Mouse (Mus musculus) embryo, embryonic 10.5 days (tissue): ENCODE data around the gene S100a9.

Experiments used
- DNase-seq: peaks from one replicate; pipeline ENCODE4 v3.0.0-alpha.2; 2015; ENCODE audit warnings: low spot score

Gene S100a9

DNA sequence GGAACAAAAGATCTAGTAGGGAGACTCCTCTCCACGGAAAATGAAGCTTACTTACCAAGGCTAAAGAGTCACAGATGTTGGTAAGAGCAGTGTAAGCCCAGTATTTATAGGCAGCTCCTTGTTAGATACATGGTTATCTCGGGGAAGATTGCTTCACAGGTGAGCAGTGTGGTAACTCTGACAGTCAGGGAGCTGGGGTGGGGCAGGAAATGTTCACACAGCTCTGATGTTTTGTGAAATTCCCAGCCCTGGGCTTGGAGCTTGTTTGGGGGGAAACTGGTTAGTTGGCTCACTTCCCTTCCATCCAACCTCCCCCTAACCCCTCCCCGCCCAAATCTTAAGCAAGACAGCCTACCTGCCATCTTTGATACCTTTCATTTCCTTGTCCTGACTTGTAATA, at the start of gene S100a9:
Gene S100a9 (minus strand): TSS at position 109 of the 400 bp plus-strand sequence.
- no peak for DNase-seq

- no peak for DNase-seq
Observed at GRCm38 (mm10) chr3:90726606-90727005, 31.1 kb upstream of the S100a9 start, which contains the start of gene Pglyrp4. TSS of gene Pglyrp4 (plus strand) at chr3:90726906.

- DNase-seq, result peak; percentile 93
Observed at GRCm38 (mm10) chr3:90709591-90710460, 14.3 kb upstream of the S100a9 start.

GRCm38 (mm10) chr3:90708523-90709202, 13.1 kb upstream of the S100a9 start:
- DNase-seq, result peak; percentile 51

DNA sequence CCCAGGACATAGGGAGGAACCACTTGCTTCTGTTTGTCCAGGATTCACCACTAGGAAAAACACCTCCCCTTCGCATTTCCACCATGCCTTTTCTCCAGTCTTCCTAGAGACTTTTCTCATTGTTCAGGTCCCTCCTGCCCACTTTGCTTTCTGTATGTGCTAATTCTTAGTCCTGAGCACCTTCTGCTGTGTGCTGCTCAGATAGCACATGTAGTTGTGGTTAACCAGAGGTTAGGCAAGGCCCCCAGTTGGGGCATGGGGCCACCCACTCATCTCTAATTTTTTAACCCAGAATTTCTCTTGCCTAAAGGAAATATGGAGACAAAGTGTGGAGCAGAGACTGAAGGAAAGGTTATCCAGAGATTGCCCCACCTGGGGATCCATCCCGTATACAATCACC, 6.7 kb upstream of the S100a9 start:
- DNase-seq, result no peak

DNA sequence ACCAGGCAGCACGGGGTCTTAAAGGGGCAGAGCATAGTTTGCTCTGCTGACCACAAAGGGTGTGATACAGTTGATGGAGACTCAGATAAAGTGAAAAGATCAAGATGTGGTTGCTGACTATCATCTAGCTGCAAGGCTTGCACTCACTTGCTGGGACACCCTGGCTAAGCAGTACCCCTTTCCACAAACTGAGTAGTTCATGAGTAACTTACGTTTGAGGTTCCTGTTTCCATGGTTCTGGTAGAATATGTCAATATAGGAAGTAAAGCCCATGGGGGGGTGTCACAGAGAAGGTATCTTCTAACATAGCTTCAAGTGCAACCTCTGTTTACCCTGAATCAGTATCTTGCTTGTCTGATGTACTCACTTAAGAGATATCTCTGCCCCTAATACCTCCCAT, 2.0 kb downstream of the S100a9 start:
- no peak for DNase-seq

DNA sequence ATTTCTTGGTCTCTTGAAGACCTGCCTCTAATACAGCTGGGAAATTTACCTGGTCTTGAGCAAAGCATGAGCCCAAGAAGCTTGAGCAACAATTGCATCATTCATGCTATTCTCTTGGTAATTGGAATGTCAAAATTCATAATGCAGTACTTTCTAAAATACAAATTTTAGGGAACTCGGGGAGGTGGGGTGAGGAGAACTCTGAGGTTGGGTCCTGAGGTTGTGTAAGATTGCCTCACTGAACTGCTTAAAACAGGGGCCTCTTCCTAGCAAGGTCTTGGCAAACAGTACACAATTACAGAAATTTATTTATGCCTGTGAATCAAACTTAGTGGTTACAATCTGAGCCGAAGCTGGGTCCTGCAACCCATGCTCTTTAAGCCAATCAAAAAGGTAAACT, 8.7 kb downstream of the S100a9 start:
- DNase-seq, result no peak

GRCm38 (mm10) chr3:90683929-90684328, 11.6 kb downstream of the S100a9 start:
- no peak for DNase-seq

GRCm38 (mm10) chr3:90678656-90679055, 16.9 kb downstream of the S100a9 start:
- DNase-seq, result no peak

- no peak for DNase-seq
Observed at GRCm38 (mm10) chr3:90668846-90669245, 26.7 kb downstream of the S100a9 start, which contains the start of gene S100a8. TSS of gene S100a8 (plus strand) at chr3:90668978.

DNA sequence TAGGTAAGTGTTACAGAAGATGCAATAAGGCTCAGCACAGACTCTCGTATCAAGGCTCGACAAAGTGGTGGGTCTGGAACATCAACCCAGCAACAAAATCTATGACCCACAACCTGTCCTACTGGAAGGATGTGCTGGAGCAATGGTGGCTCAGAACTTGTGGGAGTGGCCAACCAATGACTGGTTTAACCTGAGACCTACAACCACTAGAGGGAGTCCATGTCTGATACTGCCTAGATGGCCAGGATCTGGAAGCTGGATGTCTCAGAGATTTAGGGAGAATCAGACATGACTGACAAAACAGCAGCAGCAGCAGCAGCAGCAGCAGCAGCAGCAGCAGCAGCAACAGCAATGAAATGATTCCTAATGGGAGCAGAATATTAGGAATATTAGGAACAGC, 31.3 kb downstream of the S100a9 start:
- DNase-seq, result peak; percentile 26

- no peak for DNase-seq
Observed at GRCm38 (mm10) chr3:90659364-90660044, 36.0 kb downstream of the S100a9 start.

GRCm38 (mm10) chr3:90657405-90657804, 38.1 kb downstream of the S100a9 start:
- peak; percentile 7 for DNase-seq

DNA sequence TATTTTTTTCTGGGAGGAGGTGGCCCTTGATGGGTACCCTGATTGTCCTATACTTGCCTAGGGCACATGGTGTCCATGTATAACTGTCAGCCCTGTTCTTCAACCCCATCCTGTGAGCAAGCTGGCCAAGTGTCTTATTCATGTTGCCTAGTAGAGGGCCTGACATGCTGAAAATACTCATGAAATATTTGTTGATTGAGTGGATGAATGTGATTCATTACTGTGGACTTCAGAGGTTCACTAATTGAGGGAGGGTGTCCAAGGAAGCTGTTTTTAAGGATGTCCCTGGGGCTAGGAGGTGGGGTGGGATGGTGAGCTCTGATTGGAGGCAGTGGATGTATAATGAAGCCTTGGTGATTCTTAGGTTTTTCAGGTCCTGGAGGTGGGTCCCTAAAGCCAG, 41.8 kb downstream of the S100a9 start, which contains the start of gene S100a7a:
Gene S100a7a (plus strand): TSS at position 301 of the 400 bp plus-strand sequence.
- DNase-seq, result no peak

GRCm38 (mm10) chr3:90652878-90653508, 42.5 kb downstream of the S100a9 start:
- peak; percentile 93 for DNase-seq

DNA sequence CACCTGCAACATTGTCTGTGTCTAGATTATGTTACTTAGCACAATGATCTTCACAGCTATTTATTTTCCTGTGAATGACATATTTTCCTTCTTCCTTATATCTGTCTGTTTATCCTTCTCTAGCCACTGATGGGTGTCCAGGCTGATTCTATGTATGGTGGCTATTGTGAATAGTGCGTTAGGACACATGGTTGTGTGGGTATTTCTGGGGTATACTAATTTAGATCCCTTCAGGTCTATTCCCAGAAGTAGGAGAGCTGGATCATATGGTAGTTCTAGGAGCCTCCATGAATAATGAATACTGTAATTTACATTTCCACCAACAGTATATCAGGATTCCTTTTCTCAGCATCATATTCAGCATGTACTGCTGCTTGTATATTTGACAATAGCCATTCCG, 45.7 kb downstream of the S100a9 start:
- DNase-seq, result no peak

GRCm38 (mm10) chr3:90648981-90649380, 46.5 kb downstream of the S100a9 start:
- DNase-seq, result no peak

DNA sequence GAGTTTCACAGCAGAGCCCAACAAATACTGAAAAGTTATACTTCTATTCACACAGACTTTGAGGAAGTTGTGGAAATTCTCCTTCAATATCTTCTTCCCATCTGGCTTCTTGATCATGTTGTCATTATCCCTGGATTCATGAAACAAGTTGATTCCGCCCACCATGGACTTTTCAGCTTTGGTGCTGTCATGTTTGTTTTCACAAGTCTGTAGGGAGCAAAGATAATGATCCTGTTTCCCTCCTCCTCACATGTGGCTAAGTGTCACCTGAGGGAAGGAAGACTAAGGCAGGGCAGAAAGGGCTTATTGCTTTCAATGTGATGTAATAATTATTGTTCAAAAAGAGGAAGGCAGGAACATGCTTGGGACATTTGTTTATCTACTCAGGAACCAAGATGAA, 48.2 kb downstream of the S100a9 start:
- DNase-seq, result no peak

- DNase-seq, result peak; percentile 47
Observed at GRCm38 (mm10) chr3:90644220-90644619, 51.3 kb downstream of the S100a9 start.
